21 mouse cellular contexts compared by ENCODE assay signal in genomic region chr3:65231419-65232090, GRCm38 (mm10).
A peak's percentile ranks its signal among the peaks of the same experiment; 100 is the strongest.
DNase-seq lines count a peak whose midpoint lies in the region; ATAC-seq lines count a peak whose summit lies in the region.
"Had no signal": no experiment of that assay in that cellular context is flagged by ENCODE, and none has a peak within 500 bp of the region (broad histone marks: within the 10 kb centered on the region; RNA-seq: fewer than 3 reads in every experiment).

No protein-coding gene starts in this region.

- WGBS in neural tube, embryonic 13.5 days: 70% methylated on average over 11 of the region's 11 CpGs
- WGBS in neural tube, embryonic 14.5 days: 79% methylated on average over 11 of the region's 11 CpGs

- no peak overlapping the region for H3K4me2 ChIP-seq in neural tube, embryonic 13.5 days
- H3K4me2 ChIP-seq in neural tube, embryonic 14.5 days (ENCODE audit: low read depth, low read length): no peak overlapping the region
- H3K4me2 ChIP-seq: embryonic facial prominence, embryonic 15.5 days; heart, embryonic 15.5 days; hindbrain, embryonic 15.5 days; lung, embryonic 15.5 days; midbrain, embryonic 11.5 days had no signal

- H3K4me3 ChIP-seq in neural tube, embryonic 13.5 days: no peak overlapping the region
- H3K4me3 ChIP-seq in neural tube, embryonic 14.5 days (ENCODE audit: low read depth, low read length): no peak overlapping the region
- H3K4me3 ChIP-seq: embryonic facial prominence, embryonic 15.5 days; gastrocnemius, adult 2 months; heart, embryonic 15.5 days; hindbrain, embryonic 15.5 days; lung, embryonic 15.5 days had no signal

- no peak for DNase-seq in cerebellum, postnatal 4 days (ENCODE audit: low spot score in 2 of 2)
- DNase-seq in heart, adult 11 months: peak; percentile 69
- no peak for DNase-seq in heart, postnatal 4 days
- DNase-seq in neural tube, embryonic 10.5 days (ENCODE audit: extremely low spot score, low spot score): no peak
- no peak for DNase-seq in kidney, adult 11 months
- DNase-seq: adrenal gland, adult 8-10 months; gastrocnemius, adult 2 months; heart, adult 18-20 months; right cerebral cortex, postnatal 4 days had no signal

- peak; percentile 81 for ATAC-seq in cerebellum, adult (ENCODE audit: insufficient number of reproducible peaks, low FRiP score, low TSS enrichment)
- ATAC-seq in neural tube, embryonic 13.5 days (ENCODE audit: low read depth): 0 out of 2 replicates have a peak, but pooled peaks have one; percentile 23
- ATAC-seq in neural tube, embryonic 14.5 days (ENCODE audit: low read depth): peak; percentile 41; the same call in 1 of the 2 replicates
- ATAC-seq: intestine, postnatal 0 days had no signal

- H3K27ac ChIP-seq in neural tube, embryonic 13.5 days (replicated peaks): no peak overlapping the region; the same call in 1 of the 2 replicates
- no peak overlapping the region for H3K27ac ChIP-seq in neural tube, embryonic 14.5 days (ENCODE audit: low read depth, low read length)
- H3K27ac ChIP-seq: embryonic facial prominence, embryonic 15.5 days; gastrocnemius, adult 2 months; heart, embryonic 15.5 days; hindbrain, embryonic 15.5 days; kidney, postnatal 0 days; liver, embryonic 14.5 days; lung, embryonic 15.5 days; macrophage had no signal

- H3K36me3 ChIP-seq in neural tube, embryonic 13.5 days: no peaks in the 10 kb centered on the region
- no peaks in the 10 kb centered on the region for H3K36me3 ChIP-seq in neural tube, embryonic 14.5 days (ENCODE audit: control insufficient read depth, insufficient read depth, low read length)
- H3K36me3 ChIP-seq: embryonic facial prominence, embryonic 15.5 days; heart, embryonic 15.5 days; hindbrain, embryonic 15.5 days; lung, embryonic 15.5 days had no signal

- no peak overlapping the region for H3K9ac ChIP-seq in neural tube, embryonic 13.5 days
- no peak overlapping the region for H3K9ac ChIP-seq in neural tube, embryonic 14.5 days (replicated peaks; ENCODE audit: low read depth, low read length)
- H3K9ac ChIP-seq: embryonic facial prominence, embryonic 15.5 days; heart, embryonic 15.5 days; hindbrain, embryonic 15.5 days; liver, embryonic 14.5 days; lung, embryonic 15.5 days had no signal

- no peaks in the 10 kb centered on the region for H3K4me1 ChIP-seq in neural tube, embryonic 13.5 days (replicated peaks)
- no peaks in the 10 kb centered on the region for H3K4me1 ChIP-seq in neural tube, embryonic 14.5 days (ENCODE audit: control insufficient read depth, insufficient read depth, low read length)
- H3K4me1 ChIP-seq: embryonic facial prominence, embryonic 15.5 days; heart, embryonic 15.5 days; hindbrain, embryonic 15.5 days; lung, embryonic 15.5 days had no signal

- no peaks in the 10 kb centered on the region for H3K27me3 ChIP-seq in neural tube, embryonic 13.5 days
- no peaks in the 10 kb centered on the region for H3K27me3 ChIP-seq in neural tube, embryonic 14.5 days (ENCODE audit: control insufficient read depth, insufficient read depth, low read length)
- H3K27me3 ChIP-seq: embryonic facial prominence, embryonic 15.5 days; heart, embryonic 15.5 days; hindbrain, embryonic 15.5 days; lung, embryonic 15.5 days had no signal

- peaks cover 14% of the 10 kb centered on the region for H3K9me3 ChIP-seq in neural tube, embryonic 13.5 days
- peaks cover 5% of the 10 kb centered on the region; the same call in 1 of the 2 replicates for H3K9me3 ChIP-seq in neural tube, embryonic 14.5 days (ENCODE audit: control insufficient read depth, low read length)
- H3K9me3 ChIP-seq: embryonic facial prominence, embryonic 15.5 days; hindbrain, embryonic 15.5 days; lung, embryonic 15.5 days had no signal

Comparison
In these comparisons a context has a peak if more than half of its experiments do, and no peak if none do; other contexts are left out.
1. ATAC-seq: peak in every context shown above with its lines; median percentile 81 in cerebellum, adult; 41 in neural tube, embryonic 14.5 days; 23 in neural tube, embryonic 13.5 days.